Mouse (Mus musculus): ENCODE results near the gene Crlf1.

Crlf1 gene

DNA sequence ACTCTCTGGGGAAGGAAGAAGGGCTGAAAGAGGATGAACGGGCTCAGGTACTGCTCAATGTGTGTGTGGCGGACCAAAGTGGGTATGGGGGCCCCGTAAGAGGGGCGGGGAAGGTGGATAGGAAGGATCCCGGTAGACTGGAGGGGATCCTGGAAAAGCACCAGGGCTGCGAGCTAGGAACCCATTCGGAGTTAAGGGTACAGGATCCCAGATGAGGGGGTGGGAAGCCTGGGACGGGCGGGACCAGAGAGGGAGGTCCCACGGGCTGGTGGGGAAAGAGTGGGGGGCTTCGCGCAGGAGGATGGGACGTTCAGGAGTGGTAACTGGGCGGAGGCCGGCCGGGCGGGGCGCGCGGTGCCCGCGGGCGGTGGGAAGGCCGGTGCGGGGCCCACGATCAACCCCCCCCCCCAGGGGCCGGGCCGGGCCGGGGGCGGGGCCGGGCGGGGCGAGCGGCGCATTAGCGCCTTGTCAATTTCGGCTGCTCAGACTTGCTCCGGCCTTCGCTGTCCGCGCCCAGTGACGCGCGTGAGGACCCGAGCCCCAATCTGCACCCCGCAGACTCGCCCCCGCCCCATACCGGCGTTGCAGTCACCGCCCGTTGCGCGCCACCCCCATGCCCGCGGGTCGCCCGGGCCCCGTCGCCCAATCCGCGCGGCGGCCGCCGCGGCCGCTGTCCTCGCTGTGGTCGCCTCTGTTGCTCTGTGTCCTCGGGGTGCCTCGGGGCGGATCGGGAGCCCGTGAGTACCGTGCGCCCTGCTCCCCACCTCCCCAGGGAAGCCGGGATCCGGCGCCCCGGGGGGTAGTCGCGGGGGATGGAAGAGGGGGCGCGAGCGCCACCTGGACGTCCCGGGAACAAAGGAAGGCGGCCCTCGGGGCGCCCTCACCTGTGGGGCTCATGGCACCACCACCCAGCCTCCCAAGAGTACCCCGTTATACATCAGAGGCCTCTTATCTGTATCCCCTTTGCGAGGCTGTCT, at the start of gene Crlf1:
Gene Crlf1, plus strand, starts transcription at position 495 of the 977 bp plus-strand sequence.
- no peak for DNase-seq

DNA sequence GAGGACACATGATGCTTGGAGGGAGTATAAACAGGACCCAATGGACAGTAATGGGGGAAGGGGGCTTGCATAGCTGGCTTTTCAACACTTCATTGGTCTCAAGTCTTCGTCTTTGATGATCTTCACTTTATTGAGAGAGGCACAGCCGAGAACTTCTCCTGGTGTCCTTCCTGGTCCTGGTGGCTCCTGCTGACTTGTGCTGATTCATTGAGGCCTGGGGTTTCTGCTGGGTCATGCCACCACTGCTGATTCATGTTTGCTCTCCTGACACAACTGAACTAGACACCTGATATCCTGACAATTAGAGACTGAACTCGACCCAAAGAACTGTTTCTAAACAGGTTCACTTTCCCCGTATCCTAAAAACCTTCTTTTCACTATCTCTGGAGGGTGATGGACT, 49.6 kb upstream of the Crlf1 start:
- no peak for DNase-seq

DNA sequence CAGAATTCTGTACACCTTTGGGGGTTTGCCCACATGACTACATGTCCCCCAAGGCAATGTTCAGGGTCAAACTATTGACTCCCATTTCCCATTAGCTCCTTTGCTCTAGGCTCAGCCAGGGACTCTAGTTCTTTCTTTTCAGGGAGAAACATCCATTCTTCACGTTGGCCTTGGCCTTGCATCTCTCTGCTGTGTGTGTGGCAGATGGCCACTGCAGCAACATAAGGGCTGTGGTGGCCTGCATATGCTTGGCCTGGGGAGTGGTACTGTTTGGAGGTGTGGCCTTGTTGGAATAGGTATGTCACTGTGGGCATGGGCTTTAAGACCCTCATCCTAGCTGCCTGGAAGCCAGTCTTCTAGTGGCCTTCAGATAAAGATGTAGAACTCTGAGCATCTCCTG, 47.0 kb upstream of the Crlf1 start:
- DNase-seq, result no peak

DNA sequence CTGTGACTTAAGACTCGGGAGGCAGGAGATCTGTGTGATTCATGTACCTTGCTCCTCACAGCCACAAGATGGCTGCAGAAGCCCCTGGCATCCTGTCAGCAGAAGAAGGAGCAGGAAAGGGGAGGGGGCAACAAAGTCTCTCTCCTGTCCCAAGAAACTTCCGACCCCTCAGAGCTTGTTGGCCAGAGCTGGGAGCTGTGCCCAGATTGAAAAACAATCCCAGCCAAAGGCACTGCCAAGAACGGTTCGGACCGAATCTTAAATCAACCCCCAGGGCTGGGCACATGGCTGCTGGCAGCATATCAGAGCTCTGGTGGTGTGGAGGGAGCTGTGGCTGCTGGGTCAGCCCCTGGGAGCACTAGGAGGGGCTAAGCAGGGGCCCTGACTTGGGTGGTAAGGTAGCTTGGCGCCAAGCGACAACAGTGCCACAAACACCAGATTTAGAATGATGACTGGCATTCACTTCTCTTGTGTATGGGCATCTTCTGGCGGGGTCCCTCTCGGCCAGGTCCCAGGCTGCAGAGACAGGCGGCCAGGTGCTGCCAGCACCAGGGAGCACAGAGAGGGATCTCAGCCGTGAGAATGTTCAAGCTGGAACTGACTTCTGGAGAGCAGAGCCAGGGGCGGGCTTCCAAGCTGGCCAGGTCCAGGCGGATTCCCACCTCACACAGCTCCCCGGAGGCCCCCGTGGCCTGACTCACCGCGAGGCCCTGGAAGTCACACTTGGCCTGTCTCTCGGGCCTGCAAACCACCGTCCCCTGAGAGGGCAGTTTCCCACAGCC, 45.1 kb upstream of the Crlf1 start:
- DNase-seq, result no peak

DNA sequence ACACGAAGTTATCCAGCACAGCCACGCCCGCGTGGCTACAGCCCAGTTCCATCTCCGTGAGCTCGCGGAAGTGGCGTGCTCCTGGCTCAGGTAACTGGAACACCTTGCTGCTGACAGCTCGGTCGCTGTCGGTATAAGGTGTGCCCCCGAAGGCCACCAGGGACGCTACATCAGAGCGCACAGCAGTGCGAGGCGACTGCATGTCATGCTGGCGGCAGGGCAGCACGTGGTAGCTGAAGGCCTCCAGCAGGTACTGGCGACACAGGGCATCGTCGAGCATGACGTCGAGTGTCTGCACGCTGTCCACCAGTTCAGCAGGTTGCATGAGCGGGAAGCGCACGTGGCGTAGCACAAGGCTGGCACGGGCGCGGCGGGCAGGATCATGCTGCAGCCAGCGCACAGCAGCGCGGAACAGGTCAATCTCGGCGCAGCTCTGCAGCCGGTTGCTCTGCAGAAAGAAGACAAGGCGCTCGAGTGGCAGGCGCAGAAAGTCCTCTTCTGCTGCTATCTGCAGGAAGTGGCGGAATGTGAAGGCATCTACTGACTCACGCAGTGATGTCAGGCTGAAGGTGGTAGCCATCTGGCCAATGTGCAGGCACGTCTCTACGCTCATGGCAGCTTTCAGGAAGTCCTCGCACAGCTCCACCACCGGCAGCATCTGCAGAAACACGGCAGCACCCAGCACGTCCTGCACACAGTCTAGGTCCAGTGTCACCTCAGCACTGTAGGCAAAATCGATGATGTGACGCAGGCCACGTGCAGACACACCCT, 40.6 kb upstream of the Crlf1 start:
- DNase-seq, result no peak

DNA sequence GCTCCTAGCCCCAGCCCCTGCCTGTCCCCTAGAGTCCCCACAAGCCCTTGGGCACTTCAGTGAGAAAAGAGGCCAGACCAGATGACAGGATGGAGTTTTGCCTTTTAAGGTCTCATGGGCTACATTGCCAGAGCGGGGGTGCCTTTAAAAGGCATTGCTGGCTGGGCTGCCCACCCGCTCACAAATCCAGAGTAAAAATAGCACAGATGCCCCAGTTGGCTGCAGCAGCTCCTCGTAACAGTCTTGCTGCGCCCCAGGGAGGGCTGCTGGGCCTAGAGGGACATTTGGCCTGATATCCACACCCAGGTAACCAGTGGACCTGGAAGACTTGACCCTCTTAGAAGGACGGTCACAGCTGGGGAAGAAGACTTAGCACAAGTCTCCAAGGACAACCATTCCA, 39.1 kb upstream of the Crlf1 start:
- no peak for DNase-seq

DNA sequence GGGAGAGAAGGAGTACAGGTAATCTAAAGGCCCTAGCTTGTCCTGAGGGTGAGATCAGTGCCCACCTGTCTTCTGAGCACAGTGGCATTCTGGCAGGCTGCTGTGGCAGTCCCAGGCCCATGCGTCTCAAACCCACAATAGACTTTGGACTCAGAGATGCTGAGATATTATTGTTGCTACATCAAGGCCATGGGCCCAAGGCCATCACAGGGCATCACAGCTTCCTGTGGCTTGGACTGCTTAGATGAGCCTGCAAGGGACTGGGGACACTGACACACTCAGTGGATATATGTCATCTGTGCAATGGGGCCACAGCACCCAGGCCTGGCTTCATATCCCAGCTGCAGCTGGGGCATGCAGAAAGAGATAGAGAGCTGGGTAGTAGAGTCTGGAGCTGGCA, 36.0 kb upstream of the Crlf1 start:
- DNase-seq, result no peak

DNA sequence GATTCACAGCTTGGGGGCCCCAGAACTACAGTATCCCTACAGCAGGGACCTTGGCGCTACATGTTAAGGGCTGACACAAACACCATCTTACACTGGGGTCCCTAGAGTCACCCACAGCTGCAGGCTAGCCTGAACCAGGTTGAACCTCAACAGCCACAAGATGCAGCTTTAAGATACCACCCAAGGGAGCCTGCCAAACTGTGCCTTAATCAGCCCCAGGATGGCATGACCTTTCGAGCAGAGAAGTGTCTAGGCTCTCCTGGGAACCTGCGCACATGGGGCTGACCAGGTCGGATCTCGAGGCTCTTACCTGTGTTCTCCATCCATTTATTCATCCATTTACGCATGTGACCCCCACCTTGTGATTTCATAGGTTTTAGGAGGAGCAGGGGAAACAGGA, 35.1 kb upstream of the Crlf1 start:
- DNase-seq, result no peak

DNA sequence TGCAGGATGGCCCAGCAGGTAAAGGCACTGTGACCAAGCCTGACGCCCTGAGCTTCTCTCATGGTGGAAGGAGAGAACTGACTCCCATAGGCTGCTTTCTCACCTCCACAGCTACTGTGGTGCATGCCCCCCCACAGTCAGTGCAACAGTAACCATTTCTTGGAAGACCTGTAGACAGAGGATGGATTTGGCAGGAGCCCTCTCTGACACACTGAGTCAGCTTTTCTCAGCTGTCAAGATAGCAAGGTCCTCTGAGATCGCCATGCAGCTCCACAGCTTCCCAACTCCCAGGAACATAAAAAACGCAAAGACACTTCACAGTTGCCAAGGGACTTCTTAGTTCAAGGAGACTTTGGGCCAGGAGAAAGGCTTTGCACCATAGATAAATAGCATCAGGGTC, 34.5 kb upstream of the Crlf1 start:
- no peak for DNase-seq

DNA sequence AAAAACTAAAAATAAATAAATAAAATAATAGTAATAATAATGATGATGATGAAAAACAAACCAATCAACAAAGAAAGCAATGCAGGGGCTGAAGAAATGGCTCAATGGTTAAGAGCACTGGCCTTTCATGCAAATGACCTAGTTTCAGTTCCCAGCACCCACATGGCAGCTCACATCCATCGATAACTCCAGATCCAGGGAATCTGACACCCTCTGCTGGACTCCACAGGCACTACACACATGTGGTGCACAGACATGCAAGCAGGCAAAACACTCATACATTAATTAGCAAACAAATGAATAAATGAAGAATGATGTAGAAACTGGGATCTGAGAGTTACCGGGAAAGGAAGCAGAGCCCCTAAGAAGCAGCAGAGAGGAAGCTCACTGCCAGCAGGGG, 33.3 kb upstream of the Crlf1 start:
- no peak for DNase-seq

DNA sequence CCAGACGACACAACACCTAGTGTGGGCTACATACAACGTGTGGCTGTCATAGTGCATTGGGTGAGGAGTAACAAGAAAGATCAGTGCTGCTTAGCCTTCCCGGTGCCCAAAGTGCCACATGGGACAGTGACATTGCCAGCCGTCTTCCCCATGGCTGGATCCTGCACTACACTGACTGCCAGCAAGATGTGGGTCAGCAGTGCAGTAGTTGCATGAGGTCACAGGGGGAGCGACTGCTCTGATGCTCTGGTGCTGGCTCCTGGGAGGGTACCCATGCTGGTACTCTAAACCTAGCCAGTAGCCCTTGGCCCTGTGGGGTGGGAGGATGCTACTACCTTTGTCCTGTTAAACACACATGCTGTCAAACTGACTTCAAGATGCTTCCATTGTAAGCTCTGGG, 32.8 kb upstream of the Crlf1 start:
- no peak for DNase-seq

DNA sequence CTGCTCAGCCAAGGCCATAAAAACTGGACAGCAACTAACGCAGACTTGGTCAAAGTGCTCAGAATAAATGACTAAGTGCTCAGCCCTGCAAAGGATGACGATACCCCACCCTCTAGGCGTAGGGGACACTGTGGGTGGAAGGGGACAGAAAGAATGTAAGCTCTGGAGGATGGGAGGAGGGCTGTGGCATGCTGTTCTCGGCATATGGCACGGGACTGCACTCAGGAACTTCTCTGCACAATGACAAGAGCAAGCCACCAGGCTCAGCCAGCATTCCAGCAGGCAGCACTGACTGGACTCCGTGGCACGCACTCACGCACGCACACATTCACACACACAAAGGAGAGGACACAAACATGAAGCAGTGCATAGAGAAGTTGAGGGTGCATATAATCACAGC, 32.4 kb upstream of the Crlf1 start:
- DNase-seq, result no peak

DNA sequence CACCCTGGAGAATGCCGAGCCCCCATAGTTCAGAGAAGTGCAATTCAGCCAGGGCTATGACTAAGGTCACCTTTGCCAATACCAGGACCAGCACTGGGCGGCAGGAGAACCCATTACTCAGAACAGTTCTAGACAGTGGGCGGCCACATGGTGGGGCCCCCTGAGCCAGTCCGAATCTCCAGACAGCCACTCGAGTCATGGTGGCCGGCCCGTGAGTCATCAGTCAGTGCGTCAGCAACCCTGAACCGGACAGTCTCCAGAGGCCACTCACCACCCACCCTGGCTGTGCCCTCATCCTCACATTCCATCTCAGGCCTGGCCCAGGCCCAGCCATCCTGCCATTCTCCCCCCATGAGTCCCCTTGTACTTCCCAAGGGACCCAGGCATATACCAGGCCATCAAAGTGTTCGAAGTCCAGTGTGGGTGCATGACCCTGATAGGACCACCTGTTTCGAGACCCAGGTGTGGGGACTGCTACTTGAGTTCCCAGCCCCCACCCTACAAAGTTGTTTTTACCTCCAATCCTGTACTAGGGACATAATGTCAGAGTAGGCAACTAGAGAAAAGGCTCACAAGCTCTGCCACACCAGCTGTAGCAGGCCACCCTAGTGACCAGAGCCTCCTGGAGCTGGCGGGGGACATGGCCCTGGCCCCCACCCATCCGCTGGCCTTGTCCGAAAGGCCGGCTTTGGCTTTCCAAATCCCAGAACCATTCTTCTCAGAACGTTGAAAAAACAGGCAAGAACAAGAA, 31.0 kb upstream of the Crlf1 start:
- no peak for DNase-seq

DNA sequence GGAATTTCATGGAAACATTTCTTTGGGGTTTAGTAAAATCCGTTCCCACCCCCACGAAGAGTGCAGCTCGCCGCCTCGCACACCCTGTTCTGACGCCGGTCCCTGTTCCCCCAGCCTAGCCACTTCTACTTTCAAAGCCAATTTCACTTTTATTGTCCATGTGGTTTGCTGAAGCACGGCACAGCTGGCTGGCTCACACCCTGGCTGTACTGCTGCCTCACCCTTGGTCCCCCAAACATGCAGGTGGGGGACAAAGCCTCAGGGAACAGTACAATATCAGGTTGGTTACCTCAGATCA, 30.5 kb upstream of the Crlf1 start:
- DNase-seq, result no peak

DNA sequence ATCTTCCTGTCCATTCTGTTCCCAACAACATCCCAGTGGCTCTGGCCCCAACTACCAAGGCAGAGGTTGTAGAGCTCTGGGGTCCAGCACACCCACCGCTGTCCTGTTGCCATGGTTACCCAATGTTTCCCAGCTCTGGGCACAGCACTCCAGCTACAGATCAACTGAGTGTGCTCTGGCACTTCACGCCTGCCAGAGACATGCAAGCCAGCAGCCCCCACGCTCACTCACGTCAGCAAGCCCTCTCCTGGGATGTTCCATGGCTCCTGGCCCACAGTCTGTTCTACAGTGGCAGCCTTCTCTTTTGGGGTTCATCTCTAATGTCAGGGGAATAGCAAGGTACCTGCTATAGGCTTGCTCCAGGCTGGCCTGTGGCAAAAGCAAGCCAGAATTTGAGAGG, 29.7 kb upstream of the Crlf1 start:
- DNase-seq, result no peak

DNA sequence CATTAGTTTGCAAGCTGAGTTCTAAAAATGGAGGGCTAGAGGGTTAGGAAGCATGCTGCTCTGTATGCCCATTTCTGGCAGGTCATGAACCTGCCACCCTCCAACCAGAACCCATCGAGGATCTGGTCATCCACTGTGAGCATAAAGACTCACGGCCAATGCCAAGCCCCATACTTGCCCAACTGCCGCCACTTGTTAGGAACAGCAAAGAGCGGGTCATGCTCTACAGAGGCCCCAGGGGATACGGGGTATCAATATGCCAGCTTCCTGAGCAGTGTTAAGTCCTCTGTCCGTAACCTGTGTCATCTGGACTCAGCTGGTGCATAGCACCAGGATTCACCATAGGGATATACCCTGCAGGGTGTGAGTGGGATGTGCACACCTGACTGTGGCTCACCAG, 28.8 kb upstream of the Crlf1 start:
- DNase-seq, result no peak

DNA sequence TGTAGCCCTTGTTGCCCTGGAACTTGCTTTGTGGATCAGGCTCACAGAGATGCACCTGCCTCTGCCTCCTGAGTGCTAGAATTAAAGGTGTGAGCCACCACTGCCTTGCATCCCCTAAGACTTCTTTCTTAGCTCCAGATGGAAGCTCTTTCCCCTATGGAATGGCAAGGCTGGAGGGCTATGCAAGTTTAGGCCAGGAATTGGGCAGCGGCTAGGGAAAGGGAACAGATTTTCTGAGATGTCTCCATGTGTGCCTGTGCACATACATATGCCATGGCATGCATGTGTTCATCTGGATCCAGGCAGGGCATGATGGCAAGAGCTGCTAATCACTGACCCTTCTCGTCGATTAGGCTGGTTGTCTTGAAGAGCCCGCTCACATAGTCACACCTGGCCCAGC, 27.3 kb upstream of the Crlf1 start:
- no peak for DNase-seq

DNA sequence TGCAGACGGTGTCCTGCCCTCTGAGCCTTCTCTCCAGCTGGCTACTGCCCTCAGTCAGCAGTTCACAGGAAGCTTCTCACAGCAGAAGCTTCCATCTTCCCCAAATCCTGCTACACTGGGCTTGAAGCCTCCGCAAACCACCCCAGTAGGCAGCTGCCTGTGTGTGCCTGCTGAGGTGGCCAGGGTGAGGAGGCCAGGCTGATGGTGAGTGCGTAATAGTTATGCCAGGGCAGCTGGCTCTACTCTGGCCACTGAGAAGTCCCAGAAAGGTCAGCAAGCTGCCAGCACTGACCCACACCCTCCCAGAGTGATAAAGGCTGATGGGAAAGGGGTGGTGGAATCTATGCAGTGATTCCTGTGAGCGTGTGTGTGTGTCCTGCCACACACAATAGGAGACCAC, 26.7 kb upstream of the Crlf1 start:
- no peak for DNase-seq

DNA sequence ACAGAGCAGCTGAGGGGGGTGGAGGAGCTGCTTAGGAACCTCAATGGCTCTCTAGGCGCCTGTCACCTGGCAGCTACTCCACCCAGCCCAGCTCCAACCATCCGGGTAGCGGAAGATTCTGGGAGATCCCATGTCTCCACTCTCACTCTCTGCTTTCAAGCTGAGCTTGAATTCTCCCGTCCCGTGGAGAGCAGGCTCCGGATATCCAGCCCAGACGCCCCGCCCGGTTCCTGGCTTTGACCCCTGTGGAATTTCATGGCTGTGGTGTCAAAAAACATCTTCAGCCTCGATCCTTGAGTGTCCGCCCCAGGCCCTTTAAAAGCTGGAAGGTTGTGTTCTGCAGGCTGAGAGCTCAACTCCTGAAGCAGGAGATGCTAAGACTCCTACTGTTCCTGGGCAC, 26.2 kb upstream of the Crlf1 start:
- no peak for DNase-seq

DNA sequence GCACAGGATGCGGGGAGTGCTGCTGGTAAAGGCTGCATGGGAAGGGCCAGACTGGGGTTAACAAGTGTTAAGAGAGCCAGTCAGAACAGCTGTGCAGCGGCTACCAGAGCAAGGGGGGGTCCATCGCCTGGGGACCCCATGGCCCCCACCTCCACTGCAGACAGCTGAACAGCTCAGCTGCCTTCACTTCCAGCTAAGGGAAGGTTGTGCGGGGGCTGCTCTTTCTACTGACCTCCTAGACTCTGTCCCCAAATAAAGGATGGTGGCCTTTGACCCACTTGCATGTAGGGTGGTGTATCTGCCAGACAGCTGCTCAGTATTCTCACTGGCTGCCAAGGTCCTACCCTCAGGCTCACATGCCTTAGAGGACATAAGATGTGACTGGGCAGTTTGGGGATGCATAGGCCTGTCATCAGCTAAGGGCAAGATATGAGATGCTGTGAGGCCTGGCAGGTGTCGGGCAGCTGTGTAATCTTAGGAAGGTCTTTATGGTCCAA, 25.7 kb upstream of the Crlf1 start:
- no peak for DNase-seq

DNA sequence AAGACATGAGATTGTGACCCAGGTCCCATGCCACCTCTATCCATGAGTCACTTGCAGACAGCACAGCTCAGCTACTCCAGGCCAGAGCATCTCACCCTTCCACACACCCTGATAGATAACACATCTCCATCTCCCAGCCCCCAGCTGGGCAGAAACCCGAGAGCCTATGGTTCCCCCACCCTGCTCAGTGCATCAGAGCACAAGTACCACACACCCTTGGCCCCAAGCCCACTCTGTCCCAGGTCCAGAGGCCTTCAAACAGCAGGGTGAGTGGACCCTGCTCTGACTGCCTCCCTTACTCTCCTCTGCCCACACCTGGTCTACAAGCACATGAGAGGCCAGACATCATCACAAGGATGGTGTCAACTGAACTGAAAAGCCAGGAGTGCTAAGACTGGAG, 25.1 kb upstream of the Crlf1 start:
- no peak for DNase-seq

DNA sequence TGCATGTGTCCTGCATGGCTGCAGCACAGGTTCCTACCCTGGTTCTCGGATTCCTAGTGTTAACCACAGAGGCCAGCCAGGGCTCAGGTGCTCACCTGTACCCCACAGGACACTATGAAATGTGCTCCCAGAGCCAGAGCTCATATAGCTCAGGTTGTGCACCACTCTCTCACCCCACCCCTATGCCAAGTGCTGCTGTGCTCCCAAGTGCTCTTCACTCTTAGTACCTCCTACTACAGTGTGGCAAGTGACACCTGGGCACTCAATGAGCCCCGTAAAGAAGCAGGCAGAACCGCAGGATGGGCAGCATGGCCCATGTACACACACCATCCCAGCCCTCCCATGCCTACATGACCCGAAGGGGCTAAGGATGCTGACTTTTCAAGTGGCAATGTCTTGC, 24.2 kb upstream of the Crlf1 start:
- DNase-seq, result no peak

All from lung, postnatal 14 days (tissue).